Comparison of ENCODE assay signal across 7 mouse cellular contexts in the genomic region with DNA sequence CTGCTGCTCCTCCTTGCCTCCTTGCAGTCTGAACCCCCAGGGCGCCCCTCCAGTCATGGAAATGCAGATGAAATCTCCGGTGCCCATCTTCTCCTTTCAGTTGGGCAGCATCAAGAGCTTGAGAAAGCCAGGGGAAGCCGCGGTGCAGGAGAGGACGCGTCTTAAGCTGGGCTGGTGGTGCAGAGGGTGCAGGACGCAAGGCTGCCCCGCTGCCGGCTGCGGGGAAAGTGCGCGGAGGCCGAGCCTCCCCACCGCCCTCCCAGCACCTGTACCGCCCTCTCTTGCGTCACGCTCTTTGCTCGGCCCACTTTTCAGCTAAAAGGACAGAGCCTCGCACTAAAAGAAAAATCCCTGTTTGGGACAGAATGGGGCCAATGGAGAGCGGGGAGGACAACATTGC. TPM values are rescaled to one million over a fixed set of nuclear protein-coding genes. Genes with fewer than 3 reads are reported as not detected.
DNase-seq lines count a peak whose midpoint lies in the region; ATAC-seq and TF ChIP-seq lines count a peak whose summit lies in the region.

A gene (minus strand): TSS at position 229 of the 400 bp plus-strand sequence.

- no peaks in the 10 kb centered on the region for H3K9me3 ChIP-seq in embryonic facial prominence, embryonic 11.5 days (replicated peaks; ENCODE audit: control insufficient read depth, low read length)
- H3K9me3 ChIP-seq in intestine, postnatal 0 days (ENCODE audit: control insufficient read depth), result peaks cover 4% of the 10 kb centered on the region; the same call in 1 of the 2 replicates
- H3K9me3 ChIP-seq in limb, embryonic 10.5 days (replicated peaks), result no peaks in the 10 kb centered on the region
- H3K9me3 ChIP-seq in midbrain, embryonic 10.5 days (replicated peaks), result 0 out of 2 replicates have a peak, but pooled peaks cover 4% of the 10 kb centered on the region

- H3K4me2 ChIP-seq in embryonic facial prominence, embryonic 11.5 days (ENCODE audit: low read depth, low read length), result peak within 1 kb of the TSS; percentile 68
- peak within 1 kb of the TSS; percentile 77 for H3K4me2 ChIP-seq in intestine, postnatal 0 days (replicated peaks; ENCODE audit: low read depth)

- no peak for TF ChIP-seq CTCF in intestine, postnatal 0 days (IDR thresholded peaks at IDR 0.05; ENCODE audit: low read depth)

- no peaks in the 10 kb centered on the region for H3K4me1 ChIP-seq in embryonic facial prominence, embryonic 11.5 days (ENCODE audit: control insufficient read depth, insufficient read depth, low read length)
- H3K4me1 ChIP-seq in intestine, postnatal 0 days (replicated peaks; ENCODE audit: control insufficient read depth, insufficient read depth, low read length), result 0 out of 2 replicates have a peak, but pooled peaks cover 3% of the 10 kb centered on the region
- H3K4me1 ChIP-seq in limb, embryonic 10.5 days, result peaks cover 22% of the 10 kb centered on the region
- peaks cover 20% of the 10 kb centered on the region for H3K4me1 ChIP-seq in midbrain, embryonic 10.5 days

- no peaks in the 10 kb centered on the region for H3K36me3 ChIP-seq in embryonic facial prominence, embryonic 11.5 days (replicated peaks; ENCODE audit: control insufficient read depth, insufficient read depth, low read depth, low read length)
- H3K36me3 ChIP-seq in intestine, postnatal 0 days (ENCODE audit: control insufficient read depth, insufficient read depth), result no peaks in the 10 kb centered on the region
- H3K36me3 ChIP-seq in limb, embryonic 10.5 days, result no peaks in the 10 kb centered on the region
- no peaks in the 10 kb centered on the region for H3K36me3 ChIP-seq in midbrain, embryonic 10.5 days

- DNase-seq in adrenal gland, postnatal 14 days, result peak; percentile 81
- peak; percentile 78 for DNase-seq in embryonic facial prominence, embryonic 11.5 days (ENCODE audit: low spot score)
- peak; percentile 98 for DNase-seq in heart, adult 11 months
- peak; percentile 61 for DNase-seq in limb, embryonic 10.5 days (ENCODE audit: low spot score)
- DNase-seq in midbrain, embryonic 10.5 days (ENCODE audit: low spot score), result peak; percentile 51
- DNase-seq in skeletal muscle tissue, adult 2 months (ENCODE audit: low read depth, low spot score), result peak; percentile 29

- no peaks in the 10 kb centered on the region for H3K27me3 ChIP-seq in embryonic facial prominence, embryonic 11.5 days (ENCODE audit: control insufficient read depth, insufficient read depth, low read length)
- no peaks in the 10 kb centered on the region for H3K27me3 ChIP-seq in intestine, postnatal 0 days (replicated peaks; ENCODE audit: control insufficient read depth, insufficient read depth, low read length)
- H3K27me3 ChIP-seq in limb, embryonic 10.5 days (ENCODE audit: low read depth, poor library complexity, severe bottlenecking), result peaks cover 41% of the 10 kb centered on the region
- peaks cover 39% of the 10 kb centered on the region for H3K27me3 ChIP-seq in midbrain, embryonic 10.5 days (ENCODE audit: low read depth, poor library complexity, severe bottlenecking)

- H3K4me3 ChIP-seq in embryonic facial prominence, embryonic 11.5 days (ENCODE audit: low read depth, low read length), result peak within 1 kb of the TSS; percentile 43
- H3K4me3 ChIP-seq in intestine, postnatal 0 days (ENCODE audit: low read depth, low read length), result peak within 1 kb of the TSS; percentile 55
- peak within 1 kb of the TSS; percentile 60 for H3K4me3 ChIP-seq in limb, embryonic 10.5 days
- peak within 1 kb of the TSS; percentile 62 for H3K4me3 ChIP-seq in midbrain, embryonic 10.5 days

- whole genome bisulfite sequencing in embryonic facial prominence, embryonic 11.5 days, result under 1% methylated on average over 20 of the region's 20 CpGs
- WGBS in intestine, postnatal 0 days, result under 1% methylated on average over 20 of the region's 20 CpGs
- WGBS in limb, embryonic 10.5 days, result under 1% methylated on average over 20 of the region's 20 CpGs
- under 1% methylated on average over 20 of the region's 20 CpGs for WGBS in midbrain, embryonic 10.5 days

- peak within 1 kb of the TSS; percentile 57 for H3K9ac ChIP-seq in embryonic facial prominence, embryonic 11.5 days (replicated peaks; ENCODE audit: low read length)
- peak within 1 kb of the TSS; percentile 12 for H3K9ac ChIP-seq in intestine, postnatal 0 days (ENCODE audit: low read depth, low read length)

- no peak within 1 kb of the TSS for H3K27ac ChIP-seq in embryonic facial prominence, embryonic 11.5 days (replicated peaks; ENCODE audit: low read depth, low read length)
- H3K27ac ChIP-seq in intestine, postnatal 0 days (ENCODE audit: low read depth, low read length), result no peak within 1 kb of the TSS
- H3K27ac ChIP-seq in limb, embryonic 10.5 days, result peak within 1 kb of the TSS; percentile 19
- peak within 1 kb of the TSS; percentile 61 for H3K27ac ChIP-seq in midbrain, embryonic 10.5 days (replicated peaks)

- ATAC-seq in embryonic facial prominence, embryonic 11.5 days (replicated peaks; ENCODE audit: insufficient number of reproducible peaks, low FRiP score, low TSS enrichment, low read depth), result peak; percentile 76; the same call in 1 of the 2 replicates
- ATAC-seq in intestine, postnatal 0 days, result peak; percentile 56; the same call in 1 of the 2 replicates

RNA-seq across cellular contexts. Expression of the gene that starts here (rescaled TPM):
- 6.5 and 9.8 TPM in 2 replicates for total RNA-seq in adrenal gland, postnatal 14 days (2021)
- polyA plus RNA-seq in embryonic facial prominence, embryonic 11.5 days (2014; fragmentation: Nextera tagmentation; extraction: Ambion mirVana), result 6.5 and 7.3 TPM in 2 replicates
- polyA plus RNA-seq in intestine, postnatal 0 days (2015; fragmentation: Nextera tagmentation; extraction: Ambion mirVana), result 23.9 and 25.3 TPM in 2 replicates
- polyA plus RNA-seq in limb, embryonic 10.5 days (2016; fragmentation: Nextera tagmentation; extraction: Ambion mirVana), result 0.87 and 2.7 TPM in 2 replicates
- 3.3 and 4.8 TPM in 2 replicates for polyA plus RNA-seq in midbrain, embryonic 10.5 days (2016; fragmentation: Nextera tagmentation; extraction: Ambion mirVana)

Comparison
In these comparisons a context has a peak if more than half of its experiments do, and no peak if none do; other contexts are left out.
1. DNase-seq: peak in every context shown above with its lines; median percentile 98 in heart, adult 11 months; 81 in adrenal gland, postnatal 14 days; 78 in embryonic facial prominence, embryonic 11.5 days; 61 in limb, embryonic 10.5 days; 51 in midbrain, embryonic 10.5 days; 29 in skeletal muscle tissue, adult 2 months.
2. H3K27ac ChIP-seq: peak in limb, embryonic 10.5 days (single experiment) and midbrain, embryonic 10.5 days (single experiment); none in embryonic facial prominence, embryonic 11.5 days (single experiment) and intestine, postnatal 0 days (single experiment).
3. Peak in every context shown above with its lines, with median percentiles within 50 percentile points of each other: H3K4me3 ChIP-seq.